Mouse (Mus musculus): ENCODE results near the gene Tmod1. TPM values are rescaled to one million over a fixed set of nuclear protein-coding genes. Genes with fewer than 3 reads are reported as not detected.

Tmod1 gene
- polyA plus RNA-seq, 1 experiment from 2014 or later = 10.2 TPM

DNA sequence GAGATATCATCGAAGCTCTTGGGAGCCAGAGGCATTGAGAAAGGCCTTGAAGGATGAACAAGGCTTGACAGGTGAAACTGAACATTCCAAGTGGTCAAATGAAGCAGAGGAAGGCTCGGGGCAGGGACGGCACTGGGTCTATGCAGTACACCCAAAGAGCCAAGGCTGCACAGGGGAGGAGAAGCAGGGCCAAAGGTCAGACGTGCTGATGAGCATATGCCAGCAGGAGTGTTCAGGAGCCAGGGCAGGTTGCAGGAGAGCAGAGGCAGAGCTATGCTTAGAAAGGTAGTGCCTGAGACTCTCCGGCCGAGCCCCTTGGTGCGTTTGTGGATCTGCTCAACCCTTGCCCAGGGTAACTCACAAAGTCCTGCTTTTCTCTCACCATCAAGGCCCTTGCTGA lies 57.8 kb downstream of the Tmod1 start:
- Histone ChIP-seq H3K4me3 (no peak overlapping the region), H3K9me3 (no peaks in the 10 kb centered on the region), H3K4me1 (peaks cover 14% of the 10 kb centered on the region), H3K4me2 (replicated peaks) (no peak overlapping the region), H3K27me3 (no peaks in the 10 kb centered on the region), H3K27ac (no peak overlapping the region), H3K36me3 (no peaks in the 10 kb centered on the region), H3K9ac (no peak overlapping the region)
- no peak for ATAC-seq (ENCODE audit: low FRiP score, low read depth)
- WGBS = 86% methylated on average over 7 of the region's 7 CpGs

GRCm38 (mm10) chr4:46097591-46097990 lies 58.9 kb downstream of the Tmod1 start:
- Histone ChIP-seq H3K36me3 (no peaks in the 10 kb centered on the region), H3K9me3 (0 out of 2 replicates have a peak, but pooled peaks cover 4% of the 10 kb centered on the region), H3K4me1 (peaks cover 14% of the 10 kb centered on the region), H3K4me2 (replicated peaks) (no peak overlapping the region), H3K4me3 (no peak overlapping the region), H3K27ac (no peak overlapping the region), H3K27me3 (no peaks in the 10 kb centered on the region), H3K9ac (no peak overlapping the region)
- no peak for ATAC-seq (ENCODE audit: low FRiP score, low read depth)
- WGBS = 81% methylated on average over 2 of the region's 2 CpGs

GRCm38 (mm10) chr4:46099132-46099531 lies 60.4 kb downstream of the Tmod1 start:
- H3K4me3 ChIP-seq = no peak overlapping the region
- H3K4me1 ChIP-seq = peaks cover 14% of the 10 kb centered on the region
- 77% methylated on average over 9 of the region's 9 CpGs for WGBS

GRCm38 (mm10) chr4:46100539-46100938 lies 61.8 kb downstream of the Tmod1 start:
- 51% methylated on average over 7 of the region's 7 CpGs for WGBS
- Histone ChIP-seq H3K36me3 (no peaks in the 10 kb centered on the region), H3K9me3 (0 out of 2 replicates have a peak, but pooled peaks cover 4% of the 10 kb centered on the region), H3K27ac (peak overlapping the region; percentile 52; the same call in 1 of the 2 replicates), H3K4me2 (replicated peaks) (0 out of 2 replicates have a peak overlapping the region, but pooled peaks have one; percentile 7), H3K27me3 (no peaks in the 10 kb centered on the region), H3K4me3 (no peak overlapping the region), H3K9ac (no peak overlapping the region), H3K4me1 (peaks cover 14% of the 10 kb centered on the region)
- ATAC-seq (ENCODE audit: low FRiP score, low read depth) = no peak

More at GRCm38 (mm10) chr4:46099132-46099531, 60.4 kb downstream of the Tmod1 start:
- H3K9ac ChIP-seq = no peak overlapping the region
- H3K36me3 ChIP-seq = no peaks in the 10 kb centered on the region
- H3K27me3 ChIP-seq = no peaks in the 10 kb centered on the region
- H3K9me3 ChIP-seq = 0 out of 2 replicates have a peak, but pooled peaks cover 4% of the 10 kb centered on the region
- H3K27ac ChIP-seq = no peak overlapping the region
- no peak for ATAC-seq (ENCODE audit: low FRiP score, low read depth)
- H3K4me2 ChIP-seq (replicated peaks) = no peak overlapping the region

GRCm38 (mm10) chr4:46101211-46101711 lies 62.5 kb downstream of the Tmod1 start:
- ATAC-seq (ENCODE audit: low FRiP score, low read depth) = peak; percentile 84
- no peak overlapping the region for H3K4me3 ChIP-seq

GRCm38 (mm10) chr4:46102078-46102769 lies 63.5 kb downstream of the Tmod1 start:
- no peak overlapping the region for H3K9ac ChIP-seq
- 0 out of 2 replicates have a peak, but pooled peaks cover 4% of the 10 kb centered on the region for H3K9me3 ChIP-seq
- H3K4me3 ChIP-seq = no peak overlapping the region
- H3K27ac ChIP-seq = 0 out of 2 replicates have a peak overlapping the region, but pooled peaks have one; percentile 6
- H3K36me3 ChIP-seq = no peaks in the 10 kb centered on the region
- no peak for ATAC-seq (ENCODE audit: low FRiP score, low read depth)
- H3K27me3 ChIP-seq = no peaks in the 10 kb centered on the region
- 92% methylated on average over 10 of the region's 10 CpGs for WGBS
- H3K4me2 ChIP-seq (replicated peaks) = no peak overlapping the region
- H3K4me1 ChIP-seq = peaks cover 14% of the 10 kb centered on the region

More at GRCm38 (mm10) chr4:46101211-46101711, 62.5 kb downstream of the Tmod1 start:
- H3K27me3 ChIP-seq = no peaks in the 10 kb centered on the region
- H3K27ac ChIP-seq = peak overlapping the region; percentile 52; the same call in 1 of the 2 replicates
- H3K4me1 ChIP-seq = peaks cover 14% of the 10 kb centered on the region
- H3K4me2 ChIP-seq (replicated peaks) = 0 out of 2 replicates have a peak overlapping the region, but pooled peaks have one; percentile 7
- WGBS = 12% methylated on average over 14 of the region's 14 CpGs
- H3K9ac ChIP-seq = no peak overlapping the region
- H3K9me3 ChIP-seq = 0 out of 2 replicates have a peak, but pooled peaks cover 4% of the 10 kb centered on the region
- no peaks in the 10 kb centered on the region for H3K36me3 ChIP-seq

- Histone ChIP-seq H3K4me2 (replicated peaks) (no peak overlapping the region), H3K9me3 (no peaks in the 10 kb centered on the region), H3K4me3 (no peak overlapping the region), H3K4me1 (no peaks in the 10 kb centered on the region), H3K27me3 (no peaks in the 10 kb centered on the region), H3K9ac (no peak overlapping the region), H3K27ac (no peak overlapping the region), H3K36me3 (peaks cover 19% of the 10 kb centered on the region)
- 91% methylated on average over 8 of the region's 8 CpGs for WGBS
- ATAC-seq (ENCODE audit: low FRiP score, low read depth) = no peak
Measured at GRCm38 (mm10) chr4:46110084-46110483, 71.3 kb downstream of the Tmod1 start.

DNA sequence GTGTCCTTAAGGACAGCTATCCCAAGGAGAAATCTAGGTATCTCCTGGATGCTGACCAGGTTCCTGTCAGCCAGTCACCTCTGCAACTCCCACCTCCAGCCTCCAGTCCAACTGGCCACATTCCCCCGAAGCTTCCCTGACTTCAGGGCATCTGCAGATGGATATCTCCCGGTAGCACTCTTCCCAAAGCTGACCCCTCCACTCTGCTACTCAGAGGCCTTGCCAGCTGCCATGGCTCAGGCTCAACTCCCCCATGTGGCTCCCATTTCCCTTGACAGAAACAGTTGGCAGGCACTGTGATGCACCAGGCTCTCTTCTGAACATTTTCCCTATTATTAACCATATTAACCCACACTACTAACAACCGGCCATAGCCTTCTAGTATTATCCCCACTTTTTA lies 72.6 kb downstream of the Tmod1 start:
- no peak for ATAC-seq (ENCODE audit: low FRiP score, low read depth)
- Histone ChIP-seq H3K9me3 (no peaks in the 10 kb centered on the region), H3K36me3 (peaks cover 31% of the 10 kb centered on the region), H3K27ac (no peak overlapping the region), H3K4me3 (no peak overlapping the region), H3K27me3 (no peaks in the 10 kb centered on the region), H3K4me2 (replicated peaks) (no peak overlapping the region), H3K9ac (no peak overlapping the region), H3K4me1 (no peaks in the 10 kb centered on the region)
- WGBS = 65% methylated on average over 3 of the region's 3 CpGs

GRCm38 (mm10) chr4:46115308-46115707 lies 76.6 kb downstream of the Tmod1 start:
- H3K4me2 ChIP-seq (replicated peaks) = no peak overlapping the region
- H3K9me3 ChIP-seq = no peaks in the 10 kb centered on the region
- no peak overlapping the region for H3K27ac ChIP-seq
- no peaks in the 10 kb centered on the region for H3K4me1 ChIP-seq
- WGBS = 67% methylated on average over 1 of the region's 1 CpGs
- H3K9ac ChIP-seq = no peak overlapping the region
- H3K27me3 ChIP-seq = no peaks in the 10 kb centered on the region
- H3K4me3 ChIP-seq = no peak overlapping the region
- peaks cover 70% of the 10 kb centered on the region for H3K36me3 ChIP-seq
- no peak for ATAC-seq (ENCODE audit: low FRiP score, low read depth)

DNA sequence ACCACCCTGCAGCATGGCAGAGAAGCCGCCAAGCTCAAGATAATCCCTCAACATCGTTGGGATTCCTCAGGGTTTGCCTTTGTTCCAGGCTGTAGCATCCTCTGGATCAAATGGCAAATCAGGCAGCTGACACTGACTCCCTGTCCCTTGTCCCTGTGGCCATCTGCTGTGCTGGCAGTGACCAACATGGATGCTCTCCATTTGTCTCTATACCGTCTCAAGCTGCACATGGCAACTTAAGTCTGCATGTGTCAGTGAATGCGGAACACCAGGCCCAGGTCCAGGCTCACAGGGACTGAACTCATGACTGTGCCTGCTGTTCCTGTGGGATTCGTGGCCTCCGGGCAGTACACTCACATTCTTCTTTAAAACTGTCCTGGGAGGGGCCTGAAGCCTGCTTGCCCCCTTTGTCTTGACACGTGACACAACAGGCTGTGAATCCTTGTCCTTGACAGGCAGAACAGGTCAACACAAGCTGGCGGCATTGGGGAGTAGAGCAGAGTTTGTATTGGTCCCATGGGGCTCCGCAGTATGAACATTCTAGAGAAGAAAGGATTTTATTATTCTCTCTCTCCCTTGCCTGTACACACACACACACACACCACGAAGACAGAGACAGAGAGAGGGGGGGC lies 77.9 kb downstream of the Tmod1 start:
- Histone ChIP-seq H3K36me3 (peaks cover 83% of the 10 kb centered on the region), H3K4me3 (no peak overlapping the region), H3K4me1 (no peaks in the 10 kb centered on the region), H3K9me3 (no peaks in the 10 kb centered on the region), H3K9ac (no peak overlapping the region), H3K27me3 (no peaks in the 10 kb centered on the region), H3K27ac (no peak overlapping the region), H3K4me2 (replicated peaks) (no peak overlapping the region)
- 79% methylated on average over 10 of the region's 10 CpGs for WGBS
- ATAC-seq (ENCODE audit: low FRiP score, low read depth) = peak; percentile 36; the same call in 1 of the 2 replicates

DNA sequence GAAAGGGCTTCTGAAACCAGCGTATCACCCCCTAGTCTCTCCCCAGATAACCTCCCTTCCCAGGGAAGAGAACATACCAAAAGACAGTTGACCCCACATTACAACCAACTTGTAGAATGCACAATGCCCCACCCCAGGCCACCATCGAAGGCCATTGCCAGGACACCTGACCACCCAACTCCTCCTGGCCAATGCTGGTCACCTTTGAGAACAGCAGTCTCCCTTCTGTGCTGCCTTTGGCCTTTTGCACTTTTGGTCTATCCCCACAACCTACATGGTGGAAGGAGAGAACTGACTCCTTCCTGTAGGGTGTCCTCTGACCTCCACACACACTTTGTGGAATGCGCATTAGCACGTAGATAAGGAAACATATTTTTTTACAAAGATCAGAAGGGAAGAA lies 78.8 kb downstream of the Tmod1 start:
- no peaks in the 10 kb centered on the region for H3K27me3 ChIP-seq
- no peak overlapping the region for H3K4me3 ChIP-seq
- no peak overlapping the region for H3K4me2 ChIP-seq (replicated peaks)
- peaks cover 90% of the 10 kb centered on the region for H3K36me3 ChIP-seq
- WGBS = over 99% methylated on average over 4 of the region's 4 CpGs
- H3K4me1 ChIP-seq = no peaks in the 10 kb centered on the region
- no peak for ATAC-seq (ENCODE audit: low FRiP score, low read depth)
- H3K27ac ChIP-seq = no peak overlapping the region
- no peak overlapping the region for H3K9ac ChIP-seq
- H3K9me3 ChIP-seq = no peaks in the 10 kb centered on the region

DNA sequence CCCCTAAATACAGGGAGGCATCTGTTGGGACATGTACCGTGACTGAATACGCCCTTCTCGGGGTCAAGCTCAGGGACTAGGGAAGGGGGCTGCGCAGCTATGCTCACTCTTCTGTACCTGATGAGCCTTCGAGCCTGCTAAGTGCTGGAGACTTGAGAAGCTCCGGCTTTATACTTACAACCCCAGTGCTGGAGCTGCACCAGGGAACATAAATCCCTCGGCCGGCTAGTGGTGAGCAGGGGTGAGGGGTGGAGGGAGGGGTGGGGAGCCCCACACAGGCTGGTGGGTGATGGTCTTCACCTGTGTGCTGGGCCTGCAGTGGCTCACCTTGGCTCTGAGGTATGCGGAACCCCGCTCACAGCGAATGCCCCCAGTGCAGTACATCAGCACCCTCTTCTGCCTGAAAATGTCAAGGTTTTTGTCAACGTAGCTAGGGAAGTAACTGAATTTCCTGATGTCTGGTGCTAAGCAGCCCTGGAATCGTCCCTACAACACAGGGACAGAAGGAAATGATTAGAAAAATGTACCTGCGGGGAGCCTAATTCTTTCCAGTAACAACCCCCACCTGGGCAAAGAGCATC lies 80.9 kb downstream of the Tmod1 start:
- H3K27me3 ChIP-seq = no peaks in the 10 kb centered on the region
- H3K4me2 ChIP-seq (replicated peaks) = no peak overlapping the region
- H3K36me3 ChIP-seq = peaks cover 95% of the 10 kb centered on the region
- no peaks in the 10 kb centered on the region for H3K4me1 ChIP-seq
- H3K9ac ChIP-seq = no peak overlapping the region
- 86% methylated on average over 14 of the region's 14 CpGs for WGBS
- ATAC-seq (ENCODE audit: low FRiP score, low read depth) = no peak
- no peak overlapping the region for H3K27ac ChIP-seq
- H3K4me3 ChIP-seq = no peak overlapping the region
- no peaks in the 10 kb centered on the region for H3K9me3 ChIP-seq

Measured in limb, embryonic 13.5 days (tissue).